27 mouse cellular contexts compared by ENCODE assay signal in the genomic region with DNA sequence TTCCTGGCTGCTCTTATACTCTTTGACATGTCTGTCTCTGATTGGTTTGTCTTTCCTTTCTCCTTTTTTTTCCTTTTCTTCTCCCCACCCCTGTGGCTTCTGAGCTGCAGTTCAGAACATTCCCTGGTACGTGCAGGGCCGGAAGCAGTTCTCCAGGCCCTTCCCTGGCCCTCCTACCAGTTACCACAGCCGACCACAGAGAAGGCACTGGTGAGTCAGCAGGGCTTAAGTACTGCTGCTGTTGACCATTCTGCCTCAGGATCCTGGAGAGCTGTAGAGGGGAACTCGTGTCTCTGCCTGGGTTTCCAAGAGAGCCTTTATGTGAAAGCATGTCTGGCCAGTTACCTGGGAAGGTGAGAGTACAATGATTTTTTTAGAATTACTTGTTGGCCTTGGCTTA. TPM values are rescaled to one million over a fixed set of nuclear protein-coding genes. Genes with fewer than 3 reads are reported as not detected.
DNase-seq lines count a peak whose midpoint lies in the region; ATAC-seq and TF ChIP-seq lines count a peak whose summit lies in the region.
"Had no signal": no experiment of that assay in that cellular context is flagged by ENCODE, and none has a peak within 500 bp of the region (broad histone marks: within the 10 kb centered on the region; RNA-seq: fewer than 3 reads in every experiment).

No protein-coding gene starts in this region.

- WGBS in embryonic facial prominence, embryonic 14.5 days = 60% methylated on average over 4 of the region's 4 CpGs
- WGBS in embryonic facial prominence, embryonic 10.5 days = 73% methylated on average over 4 of the region's 4 CpGs

- ATAC-seq in embryonic facial prominence, embryonic 14.5 days (ENCODE audit: low read depth) = no peak
- ATAC-seq in Patski = peak; percentile 84
- 0 out of 2 replicates have a peak, but pooled peaks have one; percentile 34 for ATAC-seq in megakaryocyte progenitor cell, adult 5-6 weeks (replicated peaks; ENCODE audit: poor library complexity)
- no peak for ATAC-seq in monocyte, adult 5-6 weeks (replicated peaks; ENCODE audit: insufficient number of reproducible peaks, low FRiP score, low TSS enrichment, poor library complexity, severe bottlenecking)
- ATAC-seq: forebrain, embryonic 16.5 days; hindbrain, postnatal 0 days; intestine, embryonic 15.5 days had no signal

- H3K9ac ChIP-seq in embryonic facial prominence, embryonic 14.5 days (ENCODE audit: low read depth, low read length) = no peak overlapping the region
- H3K9ac ChIP-seq: embryonic facial prominence, embryonic 13.5 days; hindbrain, embryonic 12.5 days; intestine, embryonic 15.5 days; limb, embryonic 13.5 days; midbrain, embryonic 12.5 days had no signal

- no peak for TF ChIP-seq CTCF in Patski (IDR thresholded peaks at IDR 0.05)

- CTCF ChIA-PET in Patski (lab: Charles Lee) = interaction anchor here (0.6 to 1.6 kb wide), 2 partner anchors 10 to 39 kb away, joined by 3 to 7 read pairs; a partner anchor contains a TSS

- no peaks in the 10 kb centered on the region for H3K36me3 ChIP-seq in embryonic facial prominence, embryonic 14.5 days (ENCODE audit: control insufficient read depth, insufficient read depth, low read length)
- no peaks in the 10 kb centered on the region for H3K36me3 ChIP-seq in embryonic facial prominence, embryonic 10.5 days (replicated peaks)
- H3K36me3 ChIP-seq: embryonic facial prominence, embryonic 13.5 days; heart, embryonic 10.5 days; hindbrain, embryonic 12.5 days; intestine, embryonic 15.5 days; limb, embryonic 13.5 days; midbrain, embryonic 12.5 days had no signal

- no peaks in the 10 kb centered on the region for H3K27me3 ChIP-seq in embryonic facial prominence, embryonic 14.5 days (replicated peaks; ENCODE audit: control insufficient read depth, insufficient read depth, low read length)
- 0 out of 2 replicates have a peak, but pooled peaks cover 4% of the 10 kb centered on the region for H3K27me3 ChIP-seq in embryonic facial prominence, embryonic 10.5 days (replicated peaks; ENCODE audit: low read depth, poor library complexity, severe bottlenecking)
- H3K27me3 ChIP-seq in Patski = no peaks in the 10 kb centered on the region
- H3K27me3 ChIP-seq: embryonic facial prominence, embryonic 13.5 days; hindbrain, embryonic 12.5 days; intestine, embryonic 15.5 days; limb, embryonic 13.5 days; midbrain, embryonic 12.5 days had no signal

- H3K27ac ChIP-seq in embryonic facial prominence, embryonic 14.5 days (replicated peaks; ENCODE audit: low read depth, low read length) = no peak overlapping the region
- H3K27ac ChIP-seq in embryonic facial prominence, embryonic 10.5 days (replicated peaks) = no peak overlapping the region
- H3K27ac ChIP-seq: embryonic facial prominence, embryonic 13.5 days; heart, embryonic 10.5 days; hindbrain, embryonic 12.5 days; hindbrain, postnatal 0 days; intestine, embryonic 15.5 days; limb, embryonic 13.5 days; midbrain, embryonic 12.5 days had no signal

- no peak overlapping the region for H3K4me3 ChIP-seq in embryonic facial prominence, embryonic 14.5 days (ENCODE audit: low read depth, low read length)
- H3K4me3 ChIP-seq in embryonic facial prominence, embryonic 10.5 days = no peak overlapping the region
- H3K4me3 ChIP-seq: embryonic facial prominence, embryonic 13.5 days; erythroblast, embryonic 14.5 days; heart, embryonic 10.5 days; hindbrain, embryonic 12.5 days; intestine, embryonic 15.5 days; limb, embryonic 13.5 days; midbrain, embryonic 12.5 days had no signal

- DNase-seq in embryonic facial prominence, embryonic 14.5 days (ENCODE audit: low spot score) = peak; percentile 20
- no peak for DNase-seq in embryonic facial prominence, embryonic 10.5 days (ENCODE audit: low spot score)
- DNase-seq in lung, postnatal 25 days (ENCODE audit: low spot score) = peak; percentile 32
- no peak for DNase-seq in lung, postnatal 4 days
- DNase-seq in Patski (ENCODE audit: low read depth, low spot score) (no peak), MN1 (ENCODE audit: low spot score) (no peak)
- DNase-seq: adrenal gland, adult 8-10 months; cerebellum, adult 8-10 months; cerebellum, postnatal 25 days; heart, postnatal 36 days; kidney, adult 2 months; kidney, postnatal 36 days; right cerebral cortex, adult 18-20 months; spleen, adult 18-20 months; thymus, postnatal 14 days had no signal

- no peak overlapping the region for H3K4me2 ChIP-seq in embryonic facial prominence, embryonic 14.5 days (ENCODE audit: low read depth, low read length)
- H3K4me2 ChIP-seq: embryonic facial prominence, embryonic 13.5 days; hindbrain, embryonic 12.5 days; intestine, embryonic 15.5 days; limb, embryonic 13.5 days; liver, embryonic 11.5 days; midbrain, embryonic 12.5 days had no signal

- no peaks in the 10 kb centered on the region for H3K4me1 ChIP-seq in embryonic facial prominence, embryonic 14.5 days (ENCODE audit: control insufficient read depth, insufficient read depth, low read length)
- H3K4me1 ChIP-seq in embryonic facial prominence, embryonic 10.5 days = peaks cover 11% of the 10 kb centered on the region
- H3K4me1 ChIP-seq: heart, embryonic 10.5 days; hindbrain, embryonic 12.5 days; intestine, embryonic 15.5 days; limb, embryonic 13.5 days had no signal

- in situ Hi-C loops in Patski (cut with MboI; ENCODE audit: low pct_unique_long_range_greater_than_20kb) = no loop called here

- no peaks in the 10 kb centered on the region for H3K9me3 ChIP-seq in embryonic facial prominence, embryonic 14.5 days (ENCODE audit: control insufficient read depth, low read length)
- H3K9me3 ChIP-seq in embryonic facial prominence, embryonic 10.5 days = no peaks in the 10 kb centered on the region
- H3K9me3 ChIP-seq: embryonic facial prominence, embryonic 13.5 days; heart, embryonic 10.5 days; hindbrain, embryonic 12.5 days; intestine, embryonic 15.5 days; midbrain, embryonic 12.5 days had no signal

- POLR2A ChIA-PET in Patski (lab: Charles Lee) = interaction anchor here (0.5 to 0.6 kb wide), 2 partner anchors 15 to 43 kb away, joined by 3 read pairs; no protein-coding TSS in a partner anchor

RNA-seq across cellular contexts. Expression of a gene that starts 39.7 kb away (rescaled TPM):
- polyA plus RNA-seq in embryonic facial prominence, embryonic 14.5 days (2014; fragmentation: Nextera tagmentation; extraction: Ambion mirVana) = 15.5 and 18.1 TPM in 2 replicates
- polyA plus RNA-seq in embryonic facial prominence, embryonic 10.5 days (2016; fragmentation: Nextera tagmentation; extraction: Ambion mirVana) = 3.0 and 3.5 TPM in 2 replicates
- polyA plus RNA-seq in Patski (2021) = 98.0 TPM
- total RNA-seq in megakaryocyte progenitor cell, adult 5-6 weeks (2015) = 0.59 and 0.77 TPM in 2 replicates
- total RNA-seq in megakaryocyte progenitor cell, adult 5-6 weeks (2017) = 0.79 and 1.7 TPM in 2 replicates
- 4.7 to 28.2 TPM (median 5.3 TPM) in 3 replicates for total RNA-seq in monocyte, adult 5-6 weeks (2017)
- polyA plus RNA-seq: erythroblast, embryonic 14.5 days had no signal

Comparison
In these comparisons a context has a peak if more than half of its experiments do, and no peak if none do; other contexts are left out.
1. DNase-seq: peak in embryonic facial prominence, embryonic 14.5 days (single experiment) and lung, postnatal 25 days (single experiment); none in embryonic facial prominence, embryonic 10.5 days (single experiment), lung, postnatal 4 days (0 of 2), Patski (single experiment) and MN1 (single experiment).
2. ATAC-seq: peak in Patski (single experiment) and megakaryocyte progenitor cell, adult 5-6 weeks (single experiment); none in embryonic facial prominence, embryonic 14.5 days (single experiment) and monocyte, adult 5-6 weeks (single experiment).